Comparison of ENCODE assay signal across 9 mouse cellular contexts in the genomic region with DNA sequence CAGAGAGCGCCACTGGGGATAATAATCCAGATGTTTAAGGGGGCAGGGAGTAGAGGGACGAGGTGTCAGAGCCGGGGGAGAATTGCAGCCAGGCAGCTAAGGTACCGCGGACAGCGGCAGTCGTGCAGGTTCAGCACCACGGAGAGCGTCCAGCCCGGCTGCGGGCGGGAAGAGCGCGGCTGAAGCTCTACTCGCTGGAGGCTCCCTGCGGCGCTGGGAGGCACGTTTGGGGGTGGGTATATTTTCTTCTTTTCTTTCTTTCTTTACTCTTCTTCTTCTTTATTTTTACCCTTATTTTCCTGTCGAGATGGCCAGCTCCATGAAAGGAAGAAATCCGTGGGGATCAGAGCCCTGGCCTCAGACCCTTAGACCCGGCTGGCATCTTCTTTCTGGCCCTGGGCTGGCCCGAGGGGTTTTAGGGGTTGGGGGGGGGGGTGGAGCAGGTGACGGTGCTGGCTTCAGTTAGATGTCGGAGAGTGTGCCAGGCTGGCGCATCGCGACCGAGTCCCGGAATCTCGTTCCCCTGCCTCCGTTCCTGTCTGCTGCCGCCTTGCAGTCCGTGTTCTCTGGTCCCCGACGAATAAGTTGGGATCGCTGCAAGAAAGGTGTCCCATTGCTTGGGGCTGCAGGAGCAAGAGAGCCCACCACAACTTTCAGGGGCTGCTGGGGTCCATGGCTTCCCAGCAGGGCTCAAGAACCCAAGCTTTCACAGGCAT. TPM values are rescaled to one million over a fixed set of nuclear protein-coding genes. Genes with fewer than 3 reads are reported as not detected.
DNase-seq lines count a peak whose midpoint lies in the region; ATAC-seq and TF ChIP-seq lines count a peak whose summit lies in the region.
"Had no signal": no experiment of that assay in that cellular context is flagged by ENCODE, and none has a peak within 500 bp of the region (broad histone marks: within the 10 kb centered on the region; RNA-seq: fewer than 3 reads in every experiment).

Gene Glra1, minus strand, starts transcription at position 391 of the 716 bp plus-strand sequence.

- intact Hi-C loops in left cerebral cortex, postnatal 4 days (cut with DNase I): no loop called here

- H3K27me3 ChIP-seq in hindbrain, embryonic 15.5 days: no peaks in the 10 kb centered on the region
- H3K27me3 ChIP-seq in midbrain, embryonic 14.5 days (ENCODE audit: control insufficient read depth, insufficient read depth, low read length): peaks cover 13% of the 10 kb centered on the region
- no peaks in the 10 kb centered on the region; the same call in 1 of the 2 replicates for H3K27me3 ChIP-seq in stomach, postnatal 0 days (ENCODE audit: control insufficient read depth, insufficient read depth, low read length)

- no peaks in the 10 kb centered on the region for H3K9me3 ChIP-seq in hindbrain, embryonic 15.5 days
- no peaks in the 10 kb centered on the region for H3K9me3 ChIP-seq in midbrain, embryonic 14.5 days (ENCODE audit: control insufficient read depth, low read length)
- no peaks in the 10 kb centered on the region for H3K9me3 ChIP-seq in stomach, postnatal 0 days (ENCODE audit: control insufficient read depth, low read length)
- H3K9me3 ChIP-seq: limb, embryonic 12.5 days had no signal

- peak; percentile 67 for ATAC-seq in hindbrain, embryonic 15.5 days (ENCODE audit: low FRiP score, low read depth)
- ATAC-seq in midbrain, embryonic 14.5 days (ENCODE audit: low FRiP score, low TSS enrichment): no peak; the same call in 1 of the 2 replicates
- peak; percentile 40; the same call in 1 of the 2 replicates for ATAC-seq in stomach, postnatal 0 days (ENCODE audit: low FRiP score, low TSS enrichment)

- TF ChIP-seq EP300 in stomach, postnatal 0 days (optimal IDR thresholded peaks at IDR 0.05): no peak

- TF ChIP-seq CTCF in stomach, postnatal 0 days (IDR thresholded peaks at IDR 0.05; ENCODE audit: low read depth): peak; percentile 17; the same call in 1 of the 2 replicates

- H3K4me1 ChIP-seq in hindbrain, embryonic 15.5 days (replicated peaks): peaks cover 29% of the 10 kb centered on the region
- no peaks in the 10 kb centered on the region for H3K4me1 ChIP-seq in midbrain, embryonic 14.5 days (ENCODE audit: control insufficient read depth, insufficient read depth, low read length)
- H3K4me1 ChIP-seq in stomach, postnatal 0 days (replicated peaks; ENCODE audit: control insufficient read depth, insufficient read depth): no peaks in the 10 kb centered on the region
- H3K4me1 ChIP-seq: limb, embryonic 12.5 days had no signal

- peak within 1 kb of the TSS; percentile 64 for H3K4me2 ChIP-seq in hindbrain, embryonic 15.5 days
- peak within 1 kb of the TSS; percentile 78 for H3K4me2 ChIP-seq in midbrain, embryonic 14.5 days (ENCODE audit: low read length)
- no peak within 1 kb of the TSS for H3K4me2 ChIP-seq in stomach, postnatal 0 days (replicated peaks; ENCODE audit: low read depth)
- H3K4me2 ChIP-seq: limb, embryonic 12.5 days had no signal

- H3K4me3 ChIP-seq in hindbrain, embryonic 15.5 days: peak within 1 kb of the TSS; percentile 70
- peak within 1 kb of the TSS; percentile 44 for H3K4me3 ChIP-seq in midbrain, embryonic 14.5 days (replicated peaks; ENCODE audit: low read depth, low read length)
- H3K4me3 ChIP-seq in stomach, postnatal 0 days (ENCODE audit: low read depth, low read length): no peak within 1 kb of the TSS
- H3K4me3 ChIP-seq: limb, embryonic 12.5 days had no signal

- peak within 1 kb of the TSS; percentile 79 for H3K27ac ChIP-seq in hindbrain, embryonic 15.5 days (replicated peaks)
- H3K27ac ChIP-seq in midbrain, embryonic 14.5 days (replicated peaks; ENCODE audit: low read depth, low read length): no peak within 1 kb of the TSS
- no peak within 1 kb of the TSS for H3K27ac ChIP-seq in stomach, postnatal 0 days (replicated peaks)
- H3K27ac ChIP-seq: limb, embryonic 12.5 days had no signal

- H3K36me3 ChIP-seq in hindbrain, embryonic 15.5 days: no peaks in the 10 kb centered on the region
- H3K36me3 ChIP-seq in midbrain, embryonic 14.5 days (ENCODE audit: control insufficient read depth, insufficient read depth, low read length): no peaks in the 10 kb centered on the region
- no peaks in the 10 kb centered on the region for H3K36me3 ChIP-seq in stomach, postnatal 0 days (ENCODE audit: control insufficient read depth, insufficient read depth, low read length)
- H3K36me3 ChIP-seq: limb, embryonic 12.5 days had no signal

- under 1% methylated on average over 35 of the region's 36 CpGs for WGBS in hindbrain, embryonic 15.5 days
- WGBS in midbrain, embryonic 14.5 days: under 1% methylated on average over 36 of the region's 36 CpGs
- WGBS in stomach, postnatal 0 days: 4% methylated on average over 36 of the region's 36 CpGs

- peak; percentile 15 to 35 for DNase-seq in cerebellum, adult 18-20 months
- DNase-seq in cerebellum, adult 11-12 months: no peak
- DNase-seq in cerebellum, adult 9-10 months: peak; percentile 3
- DNase-seq in frontal cortex, postnatal 25 days (ENCODE audit: low spot score in 2 of 2): peak; percentile 14 to 15
- DNase-seq in left cerebral cortex, postnatal 4 days: peak; percentile 59
- peak; percentile 81 for DNase-seq in midbrain, embryonic 14.5 days
- peak; percentile 82 for DNase-seq in stomach, postnatal 0 days (ENCODE audit: low spot score)

- H3K9ac ChIP-seq in hindbrain, embryonic 15.5 days: peak within 1 kb of the TSS; percentile 47
- peak within 1 kb of the TSS; percentile 49 for H3K9ac ChIP-seq in midbrain, embryonic 14.5 days (replicated peaks; ENCODE audit: low read length)
- H3K9ac ChIP-seq in stomach, postnatal 0 days (ENCODE audit: low read length): no peak within 1 kb of the TSS
- H3K9ac ChIP-seq: limb, embryonic 12.5 days had no signal

RNA-seq across cellular contexts. Expression of gene Glra1, which starts in this region (rescaled TPM):
- polyA plus RNA-seq in hindbrain, embryonic 15.5 days (2015; fragmentation: Nextera tagmentation; extraction: Ambion mirVana): 1.9 and 2.2 TPM in 2 replicates
- under 1 TPM in 1 of 2 experiments, not detected in 1; 0.48 TPM for total RNA-seq in left cerebral cortex, postnatal 4 days (2021)
- 0.24 and 0.53 TPM in 2 replicates for polyA plus RNA-seq in midbrain, embryonic 14.5 days (2014; fragmentation: Nextera tagmentation; extraction: Ambion mirVana)
- 0.06 TPM in 1 of 2 replicates, not detected in the other for polyA plus RNA-seq in stomach, postnatal 0 days (2015; fragmentation: Nextera tagmentation; extraction: Ambion mirVana)
- polyA plus RNA-seq: limb, embryonic 12.5 days had no signal

Comparison
In these comparisons a context has a peak if more than half of its experiments do, and no peak if none do; other contexts are left out.
1. Peak in DNase-seq in left cerebral cortex, postnatal 4 days; RNA of the gene not detected or under 1 TPM.
2. Peak in DNase-seq, H3K4me3 ChIP-seq, H3K9ac ChIP-seq and H3K4me2 ChIP-seq in midbrain, embryonic 14.5 days; RNA of the gene not detected or under 1 TPM.
3. Peak in DNase-seq and ATAC-seq in stomach, postnatal 0 days; RNA of the gene not detected or under 1 TPM.